Mouse (Mus musculus): Measurements from ENCODE around the gene Mapk8ip1.

The Mapk8ip1 gene

GRCm38 (mm10) chr2:92349589-92350425, 51.3 kb downstream of the Mapk8ip1 start:
- ATAC-seq (ENCODE audit: insufficient number of reproducible peaks, low FRiP score, low TSS enrichment) = no peak

GRCm38 (mm10) chr2:92347191-92347590, 53.9 kb downstream of the Mapk8ip1 start:
- no peak for ATAC-seq (ENCODE audit: insufficient number of reproducible peaks, low FRiP score, low TSS enrichment)

GRCm38 (mm10) chr2:92342418-92342817, 58.6 kb downstream of the Mapk8ip1 start:
- ATAC-seq (ENCODE audit: insufficient number of reproducible peaks, low FRiP score, low TSS enrichment) = no peak

Data from cerebellum, adult (tissue).